In genomic region chr15:38585610-38586009, GRCm38 (mm10) we compare ENCODE assay signal across 15 mouse cellular contexts.
DNase-seq lines count a peak whose midpoint lies in the region; ATAC-seq and TF ChIP-seq lines count a peak whose summit lies in the region.
"Had no signal": no experiment of that assay in that cellular context is flagged by ENCODE, and none has a peak within 500 bp of the region (broad histone marks: within the 10 kb centered on the region; RNA-seq: fewer than 3 reads in every experiment).

No protein-coding gene starts in this region.

- 78% methylated on average over 4 of the region's 4 CpGs for WGBS in hindbrain, embryonic 14.5 days
- 88% methylated on average over 4 of the region's 4 CpGs for WGBS in hindbrain, embryonic 13.5 days
- 66% methylated on average over 4 of the region's 4 CpGs for WGBS in forebrain, embryonic 16.5 days
- 94% methylated on average over 4 of the region's 4 CpGs for WGBS in kidney, adult 2 months

- H3K4me3 ChIP-seq in hindbrain, embryonic 14.5 days (replicated peaks; ENCODE audit: low read length), result no peak overlapping the region
- H3K4me3 ChIP-seq in hindbrain, embryonic 13.5 days, result no peak overlapping the region
- H3K4me3 ChIP-seq in forebrain, embryonic 16.5 days (replicated peaks; ENCODE audit: low read length), result no peak overlapping the region
- H3K4me3 ChIP-seq in kidney, adult 2 months (ENCODE audit: insufficient read depth, low read depth, low read length), result no peak overlapping the region
- H3K4me3 ChIP-seq: megakaryocyte, embryonic 14.5 days had no signal

- H3K36me3 ChIP-seq in hindbrain, embryonic 14.5 days (replicated peaks; ENCODE audit: control insufficient read depth, insufficient read depth), result no peaks in the 10 kb centered on the region
- H3K36me3 ChIP-seq in hindbrain, embryonic 13.5 days, result no peaks in the 10 kb centered on the region
- no peaks in the 10 kb centered on the region for H3K36me3 ChIP-seq in forebrain, embryonic 16.5 days (ENCODE audit: control insufficient read depth, insufficient read depth)
- H3K36me3 ChIP-seq in kidney, adult 2 months (ENCODE audit: control insufficient read depth, insufficient read depth, low read length), result no peaks in the 10 kb centered on the region
- H3K36me3 ChIP-seq: G1E had no signal

- no peaks in the 10 kb centered on the region for H3K4me1 ChIP-seq in hindbrain, embryonic 14.5 days (replicated peaks; ENCODE audit: control insufficient read depth, insufficient read depth, low read length)
- H3K4me1 ChIP-seq in hindbrain, embryonic 13.5 days (replicated peaks), result no peaks in the 10 kb centered on the region
- 0 out of 2 replicates have a peak, but pooled peaks cover 3% of the 10 kb centered on the region for H3K4me1 ChIP-seq in forebrain, embryonic 16.5 days (replicated peaks; ENCODE audit: control insufficient read depth, insufficient read depth, low read length)
- no peaks in the 10 kb centered on the region for H3K4me1 ChIP-seq in kidney, adult 2 months (ENCODE audit: control insufficient read depth, insufficient read depth, low read length)
- H3K4me1 ChIP-seq: megakaryocyte, embryonic 14.5 days had no signal

- TF ChIP-seq CTCF in kidney, adult 2 months (conservative IDR thresholded peaks at IDR 0.05; ENCODE audit: insufficient read depth, insufficient read length, low read depth, low read length), result no peak

- no peak overlapping the region for H3K4me2 ChIP-seq in hindbrain, embryonic 14.5 days (replicated peaks)
- H3K4me2 ChIP-seq in hindbrain, embryonic 13.5 days, result no peak overlapping the region
- no peak overlapping the region for H3K4me2 ChIP-seq in forebrain, embryonic 16.5 days (ENCODE audit: low read length)

- H3K27me3 ChIP-seq in hindbrain, embryonic 14.5 days (ENCODE audit: control insufficient read depth, insufficient read depth, low read length), result no peaks in the 10 kb centered on the region
- H3K27me3 ChIP-seq in hindbrain, embryonic 13.5 days, result no peaks in the 10 kb centered on the region
- H3K27me3 ChIP-seq in forebrain, embryonic 16.5 days (replicated peaks; ENCODE audit: control insufficient read depth, insufficient read depth, low read length), result no peaks in the 10 kb centered on the region
- H3K27me3 ChIP-seq in kidney, adult 2 months (replicated peaks; ENCODE audit: control insufficient read depth, insufficient read depth, low read length), result no peaks in the 10 kb centered on the region

- DNase-seq in hindbrain, embryonic 14.5 days (ENCODE audit: low spot score), result no peak
- DNase-seq in layer of hippocampus, adult 9-11 months, result peak; percentile 82
- DNase-seq in right cerebral cortex, postnatal 25 days, result peak; percentile 31
- DNase-seq in kidney, adult 2 months, result no peak
- no peak for DNase-seq in thymus, postnatal 10 days (ENCODE audit: low spot score in 2 of 2)
- DNase-seq: adrenal gland, adult 2 months; embryo, embryonic 11 days; gastrocnemius, postnatal 36 days; kidney, adult 11 months; thymus, postnatal 25 days had no signal

- no peak overlapping the region for H3K9ac ChIP-seq in hindbrain, embryonic 14.5 days
- H3K9ac ChIP-seq in hindbrain, embryonic 13.5 days, result no peak overlapping the region
- H3K9ac ChIP-seq in forebrain, embryonic 16.5 days (replicated peaks; ENCODE audit: low read depth, low read length), result no peak overlapping the region
- H3K9ac ChIP-seq: liver, embryonic 14.5 days had no signal

- H3K9me3 ChIP-seq in hindbrain, embryonic 14.5 days (ENCODE audit: control insufficient read depth, low read length), result no peaks in the 10 kb centered on the region
- H3K9me3 ChIP-seq in hindbrain, embryonic 13.5 days, result no peaks in the 10 kb centered on the region
- H3K9me3 ChIP-seq in forebrain, embryonic 16.5 days (ENCODE audit: control insufficient read depth, low read length), result no peaks in the 10 kb centered on the region
- H3K9me3 ChIP-seq: G1E; megakaryocyte, embryonic 14.5 days had no signal

- peak; percentile 51; the same call in 1 of the 2 replicates for ATAC-seq in hindbrain, embryonic 14.5 days (ENCODE audit: low FRiP score)
- no peak for ATAC-seq in hindbrain, embryonic 13.5 days (ENCODE audit: low FRiP score)
- peak; percentile 58; the same call in 1 of the 2 replicates for ATAC-seq in forebrain, embryonic 16.5 days

- TF ChIP-seq POLR2A in kidney, adult 2 months (IDR thresholded peaks at IDR 0.05; ENCODE audit: low read depth, low read length), result no peak

- H3K27ac ChIP-seq in hindbrain, embryonic 14.5 days, result no peak overlapping the region
- no peak overlapping the region for H3K27ac ChIP-seq in hindbrain, embryonic 13.5 days
- no peak overlapping the region; the same call in 1 of the 2 replicates for H3K27ac ChIP-seq in forebrain, embryonic 16.5 days (ENCODE audit: low read length)
- no peak overlapping the region for H3K27ac ChIP-seq in kidney, adult 2 months (ENCODE audit: insufficient read depth, low read depth, low read length)
- H3K27ac ChIP-seq: liver, embryonic 14.5 days had no signal

Comparison
In these comparisons a context has a peak if more than half of its experiments do, and no peak if none do; other contexts are left out.
1. DNase-seq: peak in layer of hippocampus, adult 9-11 months (single experiment) and right cerebral cortex, postnatal 25 days (single experiment); none in hindbrain, embryonic 14.5 days (single experiment), kidney, adult 2 months (single experiment) and thymus, postnatal 10 days (0 of 2).